Mouse (Mus musculus): ENCODE results near the gene Hyou1. TPM values are rescaled to one million over a fixed set of nuclear protein-coding genes. Genes with fewer than 3 reads are reported as not detected.
"Not testable (repeated sequence)": the region's sequence is repeated elsewhere in the genome, so short reads cannot be mapped to it uniquely, and the experiment has no call there.

Gene Hyou1
- polyA plus RNA-seq, 1 experiment = 30.8 TPM

- H3K27ac ChIP-seq (replicated peaks; ENCODE audit: low read depth, low read length) = peak within 1 kb of the TSS; percentile 97
- H3K4me1 ChIP-seq (ENCODE audit: control insufficient read depth, insufficient read depth, insufficient read length, low read length) = no peaks in the 10 kb centered on the region
Observed at GRCm38 (mm10) chr9:44406906-44407751, 27.8 kb downstream of the Hyou1 start, which contains the start of the genes Rps25 and Trappc4. Gene Rps25 (plus strand): TSS chr9:44407139. Gene Trappc4 (minus strand): TSS chr9:44407600.

GRCm38 (mm10) chr9:44407752-44408097 is 28.4 kb downstream of the Hyou1 start:
- peak overlapping the region; percentile 73 for H3K27ac ChIP-seq (replicated peaks; ENCODE audit: low read depth, low read length)
- peak overlapping the region; percentile 88 for H3K4me3 ChIP-seq (ENCODE audit: insufficient read depth, low read depth, low read length)
- no peaks in the 10 kb centered on the region for H3K4me1 ChIP-seq (ENCODE audit: control insufficient read depth, insufficient read depth, insufficient read length, low read length)

More at GRCm38 (mm10) chr9:44406906-44407751, 27.8 kb downstream of the Hyou1 start, which contains the start of the genes Rps25 and Trappc4:
- peak within 1 kb of the TSS; percentile 88 for H3K4me3 ChIP-seq (ENCODE audit: insufficient read depth, low read depth, low read length)

- H3K4me1 ChIP-seq (ENCODE audit: control insufficient read depth, insufficient read depth, insufficient read length, low read length); H3K27ac ChIP-seq (replicated peaks; ENCODE audit: low read depth, low read length): not testable (repeated sequence)
- H3K4me3 ChIP-seq (ENCODE audit: insufficient read depth, low read depth, low read length) = peak overlapping the region; percentile 88
Observed at GRCm38 (mm10) chr9:44408693-44409092, 29.4 kb downstream of the Hyou1 start.

DNA sequence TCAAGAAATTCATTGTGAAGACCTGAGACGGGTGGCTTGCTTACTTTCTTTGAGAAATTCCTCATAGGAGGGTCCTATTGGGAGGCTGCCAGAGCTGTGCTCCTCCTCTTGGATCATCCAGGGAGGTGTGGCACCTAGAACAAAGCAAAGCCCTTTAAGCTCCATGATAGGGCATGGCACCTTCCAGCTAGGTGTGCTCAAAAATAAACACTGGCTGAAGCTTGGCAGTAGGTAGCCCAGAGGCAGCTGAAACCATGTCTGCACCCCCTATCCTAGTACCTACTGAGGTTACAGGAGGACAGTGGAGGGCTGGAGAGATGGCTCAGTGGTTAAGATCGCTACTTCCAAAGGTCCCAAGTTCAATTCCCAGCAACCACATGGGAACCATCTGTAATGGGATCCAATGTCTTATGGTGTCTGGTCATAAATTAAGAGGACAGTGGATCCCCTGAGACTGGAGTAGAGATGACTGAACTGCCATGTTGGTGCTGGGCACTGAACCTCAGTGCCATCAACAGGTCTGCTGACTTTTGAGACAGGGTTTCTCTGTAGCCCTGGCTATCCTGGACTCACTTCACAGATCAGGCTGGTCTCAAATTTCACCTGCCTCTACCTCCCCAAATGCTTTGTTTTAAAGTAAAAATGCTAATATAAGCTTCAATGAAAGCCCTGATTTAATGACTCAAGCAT is 31.5 kb downstream of the Hyou1 start:
- H3K4me1 ChIP-seq (ENCODE audit: control insufficient read depth, insufficient read depth, insufficient read length, low read length) = no peaks in the 10 kb centered on the region
- no peak overlapping the region for H3K4me3 ChIP-seq (ENCODE audit: insufficient read depth, low read depth, low read length)

GRCm38 (mm10) chr9:44411601-44412130 is 32.4 kb downstream of the Hyou1 start:
- Histone ChIP-seq H3K4me3 (ENCODE audit: insufficient read depth, low read depth, low read length) (no peak overlapping the region), H3K4me1 (ENCODE audit: control insufficient read depth, insufficient read depth, insufficient read length, low read length) (no peaks in the 10 kb centered on the region), H3K27ac (replicated peaks; ENCODE audit: low read depth, low read length) (no peak overlapping the region)

More for the DNA sequence above, 31.5 kb downstream of the Hyou1 start:
- H3K27ac ChIP-seq (replicated peaks; ENCODE audit: low read depth, low read length) = no peak overlapping the region

DNA sequence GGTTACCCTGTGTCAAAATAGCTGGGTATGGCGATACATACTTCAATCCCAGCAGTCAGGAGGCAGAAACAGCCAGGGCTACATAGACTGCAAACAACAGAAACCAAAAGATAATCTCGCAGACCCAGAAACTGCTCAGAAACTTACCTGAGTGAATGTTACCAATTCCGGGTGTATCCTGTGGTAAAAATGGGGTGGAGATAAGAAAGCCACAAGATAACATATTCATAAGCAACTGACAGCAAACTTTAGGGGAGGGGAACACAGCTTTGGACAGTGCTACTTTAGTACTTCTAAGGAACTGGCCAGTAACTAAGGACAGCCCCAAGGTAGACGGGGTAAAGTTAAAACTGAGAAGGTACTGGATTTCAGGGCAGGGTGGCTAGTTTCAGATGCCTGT is 33.0 kb downstream of the Hyou1 start:
- Histone ChIP-seq H3K4me3 (ENCODE audit: insufficient read depth, low read depth, low read length) (no peak overlapping the region), H3K4me1 (ENCODE audit: control insufficient read depth, insufficient read depth, insufficient read length, low read length) (no peaks in the 10 kb centered on the region), H3K27ac (replicated peaks; ENCODE audit: low read depth, low read length) (no peak overlapping the region)

DNA sequence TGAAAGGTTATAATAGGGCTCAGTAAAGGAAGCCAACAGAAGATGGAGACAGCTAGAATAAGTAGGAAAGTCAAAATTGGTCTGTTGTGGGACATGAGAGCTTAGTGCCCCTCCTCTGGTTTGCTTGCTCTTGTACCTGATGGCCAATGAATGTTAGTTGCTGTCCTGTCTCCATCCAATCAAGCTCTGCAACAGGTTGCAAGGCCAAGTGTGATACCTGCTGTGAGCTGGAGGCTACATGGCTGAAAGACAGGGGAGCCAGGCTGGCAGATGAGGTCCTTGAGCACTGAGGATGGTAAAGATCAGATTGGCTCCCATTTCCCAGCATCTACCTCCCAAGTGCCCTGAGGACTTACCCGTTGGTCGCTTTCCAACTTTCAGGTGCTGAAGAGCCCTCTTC is 33.5 kb downstream of the Hyou1 start:
- H3K4me1 ChIP-seq (ENCODE audit: control insufficient read depth, insufficient read depth, insufficient read length, low read length) = no peaks in the 10 kb centered on the region

DNA sequence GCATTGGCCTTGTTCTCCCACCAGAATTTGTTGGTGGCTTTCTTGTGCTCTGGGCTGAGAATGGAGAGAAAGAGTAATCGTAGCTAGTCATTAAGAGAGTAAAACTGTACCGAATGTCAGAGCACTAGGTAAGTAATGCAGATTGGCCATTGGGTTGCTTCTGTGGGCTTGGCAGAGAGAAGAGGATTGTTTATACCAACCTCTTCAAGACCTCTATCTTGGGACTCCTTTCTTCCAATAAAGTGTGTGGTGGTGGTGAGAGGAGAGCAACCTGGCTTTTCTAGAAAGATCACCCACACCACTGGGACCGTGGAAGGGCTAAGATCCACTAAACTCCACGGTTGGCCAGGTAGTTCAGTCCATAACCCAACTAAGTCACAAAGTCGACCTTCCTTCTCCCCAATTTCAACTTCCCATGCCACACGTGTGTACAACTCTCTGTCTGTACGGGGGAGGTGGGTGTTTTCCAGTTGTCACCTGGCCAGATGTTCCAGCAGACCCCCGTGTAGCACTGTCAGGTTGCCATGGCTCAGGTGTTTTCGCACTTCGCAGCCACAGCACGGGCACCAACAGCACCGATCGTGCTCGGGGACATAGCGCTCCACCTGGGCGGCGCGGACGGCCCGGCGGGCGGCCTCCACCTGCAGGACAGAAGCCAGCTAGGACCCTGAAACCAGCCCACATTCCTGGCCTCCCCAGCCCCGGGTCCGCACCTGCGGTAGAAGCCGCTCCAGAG is 38.0 kb downstream of the Hyou1 start:
- peak overlapping the region; percentile 18; the same call in 1 of the 2 replicates for H3K27ac ChIP-seq (replicated peaks; ENCODE audit: low read depth, low read length)
- peak overlapping the region; percentile 84 for H3K4me3 ChIP-seq (ENCODE audit: insufficient read depth, low read depth, low read length)
- H3K4me1 ChIP-seq (ENCODE audit: control insufficient read depth, insufficient read depth, insufficient read length, low read length) = no peaks in the 10 kb centered on the region

More for the DNA sequence above, 33.5 kb downstream of the Hyou1 start:
- Histone ChIP-seq H3K27ac (replicated peaks; ENCODE audit: low read depth, low read length) (no peak overlapping the region), H3K4me3 (ENCODE audit: insufficient read depth, low read depth, low read length) (no peak overlapping the region)

DNA sequence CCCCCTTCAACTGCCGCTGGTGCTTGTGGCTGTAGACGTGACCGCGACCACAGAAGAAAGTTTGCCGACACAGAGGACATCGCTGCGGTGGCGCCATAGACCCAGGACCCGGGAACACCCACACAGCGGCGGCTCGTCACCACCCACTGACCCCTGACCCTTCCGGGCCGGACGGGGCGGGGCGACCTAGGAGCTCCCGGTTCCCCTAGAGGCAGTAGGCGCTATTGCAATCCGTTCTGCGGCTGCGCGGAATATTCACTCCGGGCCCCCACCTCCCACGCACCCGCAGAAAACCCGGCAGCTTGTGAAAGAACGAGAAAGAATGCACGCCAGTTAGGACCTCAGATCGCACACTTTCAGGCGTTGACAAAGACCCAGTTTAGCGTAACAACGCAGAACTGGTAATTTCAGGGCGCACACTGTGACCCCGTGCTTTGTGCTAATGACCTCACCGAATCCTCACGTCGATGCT is 38.6 kb downstream of the Hyou1 start:
- Histone ChIP-seq H3K27ac (replicated peaks; ENCODE audit: low read depth, low read length) (peak overlapping the region; percentile 85), H3K4me3 (ENCODE audit: insufficient read depth, low read depth, low read length) (peak overlapping the region; percentile 84), H3K4me1 (ENCODE audit: control insufficient read depth, insufficient read depth, insufficient read length, low read length) (no peaks in the 10 kb centered on the region)

DNA sequence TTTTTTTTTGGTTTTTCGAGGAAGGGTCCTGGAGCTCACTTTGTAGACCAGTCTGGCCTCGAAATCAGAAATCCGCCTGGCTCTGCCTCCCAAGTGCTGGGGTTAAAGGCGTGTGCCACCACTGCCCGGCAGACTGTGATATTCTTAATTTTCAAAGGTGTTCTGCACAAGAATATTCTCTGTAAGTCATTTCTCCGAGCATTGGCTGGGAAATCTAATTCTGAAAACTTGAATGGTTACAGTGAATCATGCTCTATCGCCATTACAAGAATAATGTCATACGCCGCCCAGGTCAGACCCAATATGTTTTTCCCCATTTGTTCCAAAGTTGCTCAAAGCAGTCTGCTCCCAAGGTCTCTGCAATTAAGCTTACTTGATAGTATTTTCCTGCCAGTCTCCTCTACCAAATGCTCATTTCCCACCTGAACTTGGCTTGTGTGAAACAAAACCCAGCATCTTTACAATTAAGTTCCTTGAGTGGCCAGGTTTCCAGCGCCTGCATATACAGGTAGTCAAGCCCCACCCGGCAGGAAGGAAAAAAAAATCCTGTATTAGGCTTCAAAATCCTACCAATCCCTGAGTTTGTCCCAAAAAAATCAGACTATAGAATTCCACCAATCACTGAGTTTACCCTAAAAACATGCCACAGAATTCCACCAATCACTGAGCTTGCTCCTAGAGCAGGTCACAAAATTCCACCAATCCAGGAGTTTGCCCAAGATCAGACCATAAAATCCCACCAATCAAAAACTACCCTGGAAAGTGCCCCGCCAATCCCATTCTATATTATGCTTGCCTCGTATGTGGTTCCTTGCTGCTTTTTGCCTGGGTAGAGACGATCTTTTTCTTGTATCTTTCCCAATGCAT is 39.5 kb downstream of the Hyou1 start, which contains the start of gene Ccdc84:
Ccdc84 (minus strand) TSS at position 51 of the 867 bp plus-strand sequence.
- H3K4me1 ChIP-seq (ENCODE audit: control insufficient read depth, insufficient read depth, insufficient read length, low read length) = no peaks in the 10 kb centered on the region
- peak within 1 kb of the TSS; percentile 85 for H3K27ac ChIP-seq (replicated peaks; ENCODE audit: low read depth, low read length)
- peak within 1 kb of the TSS; percentile 84 for H3K4me3 ChIP-seq (ENCODE audit: insufficient read depth, low read depth, low read length)

GRCm38 (mm10) chr9:44419730-44420129 is 40.4 kb downstream of the Hyou1 start:
- not testable (repeated sequence) for H3K27ac ChIP-seq (replicated peaks; ENCODE audit: low read depth, low read length); H3K4me3 ChIP-seq (ENCODE audit: insufficient read depth, low read depth, low read length); H3K4me1 ChIP-seq (ENCODE audit: control insufficient read depth, insufficient read depth, insufficient read length, low read length)

DNA sequence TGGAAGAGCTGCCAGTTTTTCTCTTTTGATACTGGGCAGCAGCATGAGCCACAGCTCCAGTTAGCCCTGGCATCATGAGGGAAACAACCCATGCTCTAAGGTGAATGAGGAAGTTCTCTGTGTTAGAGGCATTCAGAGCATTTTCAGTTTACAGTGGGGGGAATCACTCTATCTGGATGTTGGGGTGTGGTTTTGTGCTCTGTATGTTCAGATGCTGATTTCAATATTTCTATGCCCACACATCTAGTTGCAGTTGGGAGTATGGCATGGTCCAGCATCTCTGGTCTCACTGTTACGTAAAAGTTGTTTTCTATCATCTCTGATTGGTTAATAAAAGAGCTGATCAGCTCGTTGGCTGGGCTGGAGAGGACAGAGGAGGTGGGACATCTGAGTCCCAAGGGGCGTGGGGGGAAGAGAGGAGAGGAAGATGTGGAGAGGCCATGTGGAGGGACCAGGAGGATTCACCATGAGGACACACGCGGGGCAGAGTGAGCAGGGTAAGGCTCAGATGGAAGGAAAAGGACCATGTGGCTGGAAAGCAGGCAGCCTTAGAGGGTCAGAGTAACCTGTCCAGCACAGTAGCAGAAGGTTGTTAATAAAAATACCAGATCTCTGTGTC is 41.1 kb downstream of the Hyou1 start:
- Histone ChIP-seq H3K4me3 (ENCODE audit: insufficient read depth, low read depth, low read length) (no peak overlapping the region), H3K4me1 (ENCODE audit: control insufficient read depth, insufficient read depth, insufficient read length, low read length) (no peaks in the 10 kb centered on the region), H3K27ac (replicated peaks; ENCODE audit: low read depth, low read length) (no peak overlapping the region)

GRCm38 (mm10) chr9:44423576-44423975 is 44.3 kb downstream of the Hyou1 start:
- Histone ChIP-seq H3K27ac (replicated peaks; ENCODE audit: low read depth, low read length) (no peak overlapping the region), H3K4me1 (ENCODE audit: control insufficient read depth, insufficient read depth, insufficient read length, low read length) (no peaks in the 10 kb centered on the region), H3K4me3 (ENCODE audit: insufficient read depth, low read depth, low read length) (no peak overlapping the region)

Measured in brown adipose tissue, adult 24 weeks (tissue).